Mouse (Mus musculus) liver, adult 2 months (tissue): ENCODE measurements around the gene Rgs13.

Experiments used
- CTCF ChIP-seq: fragments of 200-500 bp; IDR thresholded peaks from 2 replicates; pipeline ENCODE4 v1.5.1; 2011; ENCODE audit warnings: low read depth, low read length, control low read depth
- POLR2A ChIP-seq: fragments of 200-500 bp; IDR thresholded peaks from 2 replicates; pipeline ENCODE4 v1.6.1; 2011; ENCODE audit warnings: low read length, control low read depth; ENCODE audit not compliant: insufficient read depth; ENCODE audit errors: extremely low read depth

GRCm38 (mm10) chr1:144166897-144167296 is 10.3 kb downstream of the Rgs13 start:
- TF ChIP-seq POLR2A (no peak), CTCF (no peak)
